Mouse (Mus musculus) neural tube, embryonic 12.5 days (tissue): ENCODE measurements around the gene Prkd3. TPM values are rescaled to one million over a fixed set of nuclear protein-coding genes. Genes with fewer than 3 reads are reported as not detected.

Source experiments
- ATAC-seq: fragments of 200-750 bp; cut with Nextera tagmentation; 2 replicates; pipeline ENCODE4 v1.8.0; 2017; ENCODE audit warnings: low read depth, mild to moderate bottlenecking, moderate TSS enrichment, moderate library complexity; ENCODE audit not compliant: low FRiP score
- H3K27ac ChIP-seq: fragments of 300-500 bp; sonication (generic); 2 replicates; pipeline ENCODE4 v1.5.1; 2016
- H3K27me3 ChIP-seq: fragments of 300-500 bp; sonication (generic); replicated peaks from 2 replicates; pipeline ENCODE4 v1.6.1; 2016; ENCODE audit warnings: mild to moderate bottlenecking
- H3K36me3 ChIP-seq: fragments of 300-500 bp; sonication (generic); 2 replicates; pipeline ENCODE4 v1.6.1; 2016; ENCODE audit warnings: mild to moderate bottlenecking
- H3K4me1 ChIP-seq: fragments of 300-500 bp; sonication (generic); 2 replicates; pipeline ENCODE4 v1.6.1; 2016
- H3K4me2 ChIP-seq: fragments of 300-500 bp; sonication (generic); replicated peaks from 2 replicates; pipeline ENCODE4 v1.6.1; 2016; ENCODE audit warnings: mild to moderate bottlenecking
- H3K4me3 ChIP-seq: fragments of 300-500 bp; sonication (generic); 2 replicates; pipeline ENCODE4 v1.5.1; 2016
- H3K9ac ChIP-seq: fragments of 300-500 bp; sonication (generic); 2 replicates; pipeline ENCODE4 v1.6.1; 2016; ENCODE audit warnings: mild to moderate bottlenecking
- H3K9me3 ChIP-seq: fragments of 300-500 bp; sonication (generic); 2 replicates; pipeline ENCODE4 v1.6.1; 2016; ENCODE audit warnings: mild to moderate bottlenecking
- WGBS: fragments of 180-500 bp; shearing (Covaris S2); methylation state at CpG from one replicate; pipeline ENCODE4 v1.1.7; 2016; 5-methylcytosine and 5-hydroxymethylcytosine counted together
- polyA plus RNA-seq: library from polyadenylated mRNA; unstranded; fragments of >200 nt; fragmentation: Nextera tagmentation; extraction: Ambion mirVana; gene quantifications from 2 replicates; pipeline ENCODE4 v1.2.1, GENCODE M21; 2016

Prkd3 gene
- 35.6 and 36.8 TPM in 2 replicates for polyA plus RNA-seq

- ATAC-seq = peak; percentile 92
- H3K27ac ChIP-seq = peak within 1 kb of the TSS; percentile 76
- peak within 1 kb of the TSS; percentile 78 for H3K4me2 ChIP-seq
- H3K9me3 ChIP-seq = no peaks in the 10 kb centered on the region
- H3K36me3 ChIP-seq = no peaks in the 10 kb centered on the region
- H3K4me1 ChIP-seq = peaks cover 8% of the 10 kb centered on the region
- no peaks in the 10 kb centered on the region for H3K27me3 ChIP-seq
- WGBS = under 1% methylated on average over 65 of the region's 113 CpGs
- H3K9ac ChIP-seq = peak within 1 kb of the TSS; percentile 83
- peak within 1 kb of the TSS; percentile 79 for H3K4me3 ChIP-seq
Measured at GRCm38 (mm10) chr17:79020208-79020983, at the start of gene Prkd3. TSS of gene Prkd3 (minus strand) at chr17:79020816.

GRCm38 (mm10) chr17:79069766-79070480 is 49.3 kb upstream of the Prkd3 start:
- no peak for ATAC-seq
- H3K36me3 ChIP-seq = no peaks in the 10 kb centered on the region
- no peak overlapping the region for H3K4me2 ChIP-seq
- H3K9me3 ChIP-seq = no peaks in the 10 kb centered on the region
- H3K4me1 ChIP-seq = peaks cover 4% of the 10 kb centered on the region; the same call in 1 of the 2 replicates
- H3K27ac ChIP-seq = no peak overlapping the region
- H3K27me3 ChIP-seq = no peaks in the 10 kb centered on the region
- 92% methylated on average over 14 of the region's 14 CpGs for WGBS
- no peak overlapping the region for H3K9ac ChIP-seq
- no peak overlapping the region for H3K4me3 ChIP-seq

DNA sequence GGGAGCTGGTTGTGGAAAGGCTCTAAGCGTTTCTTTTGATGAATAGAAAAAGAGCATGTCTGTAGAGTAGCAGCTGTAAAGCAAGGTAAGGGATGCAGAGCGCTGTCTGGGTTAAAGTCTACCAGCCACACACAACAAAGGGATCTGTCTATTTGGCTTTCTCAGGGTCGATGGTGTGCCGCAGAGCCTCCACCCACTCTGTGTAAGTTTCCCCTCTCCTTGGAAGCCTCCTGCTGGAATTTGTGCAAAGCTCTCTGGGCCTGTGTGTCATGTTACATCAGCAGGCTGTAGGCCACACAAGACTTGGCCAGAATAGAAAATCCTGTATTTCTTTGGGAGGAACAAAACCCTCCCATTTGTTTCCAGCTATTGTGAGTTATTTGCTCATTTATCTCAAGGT is 48.4 kb upstream of the Prkd3 start:
- Histone ChIP-seq H3K27ac (no peak overlapping the region), H3K9me3 (no peaks in the 10 kb centered on the region)
- no peak for ATAC-seq

DNA sequence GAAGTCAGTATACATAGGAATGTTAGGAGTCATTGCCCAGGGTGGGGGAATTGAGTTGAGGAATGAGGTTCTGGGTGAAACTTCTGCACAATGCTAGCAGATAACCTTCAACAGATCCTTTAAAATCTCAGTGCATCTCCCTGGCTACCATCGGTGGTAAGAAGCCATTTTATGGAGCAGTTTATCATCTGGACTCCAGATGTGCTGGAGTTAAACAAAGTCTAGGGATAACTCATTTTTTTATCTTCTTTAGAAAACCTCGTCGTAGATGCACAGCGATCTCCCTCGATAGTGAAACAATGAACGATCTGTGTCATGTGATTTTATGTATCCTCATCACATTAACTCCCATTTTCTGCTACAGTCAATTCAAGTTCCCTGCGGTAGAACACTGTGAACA is 48.0 kb upstream of the Prkd3 start:
- 59% methylated on average over 7 of the region's 7 CpGs for WGBS
- Histone ChIP-seq H3K9ac (no peak overlapping the region), H3K4me3 (no peak overlapping the region), H3K27me3 (no peaks in the 10 kb centered on the region), H3K9me3 (no peaks in the 10 kb centered on the region), H3K4me2 (no peak overlapping the region), H3K27ac (no peak overlapping the region), H3K4me1 (peaks cover 4% of the 10 kb centered on the region; the same call in 1 of the 2 replicates), H3K36me3 (no peaks in the 10 kb centered on the region)
- no peak for ATAC-seq

More for the DNA sequence above, 48.4 kb upstream of the Prkd3 start:
- WGBS = 54% methylated on average over 4 of the region's 4 CpGs
- no peak overlapping the region for H3K4me3 ChIP-seq
- peaks cover 4% of the 10 kb centered on the region; the same call in 1 of the 2 replicates for H3K4me1 ChIP-seq
- no peak overlapping the region for H3K4me2 ChIP-seq
- H3K36me3 ChIP-seq = no peaks in the 10 kb centered on the region
- H3K27me3 ChIP-seq = no peaks in the 10 kb centered on the region
- no peak overlapping the region for H3K9ac ChIP-seq

GRCm38 (mm10) chr17:79064250-79064649 is 43.6 kb upstream of the Prkd3 start:
- Histone ChIP-seq H3K36me3 (no peaks in the 10 kb centered on the region), H3K4me2 (no peak overlapping the region), H3K4me3 (no peak overlapping the region), H3K27ac (no peak overlapping the region), H3K9ac (no peak overlapping the region), H3K4me1 (peaks cover 3% of the 10 kb centered on the region; the same call in 1 of the 2 replicates), H3K27me3 (no peaks in the 10 kb centered on the region), H3K9me3 (no peaks in the 10 kb centered on the region)
- no peak for ATAC-seq
- 83% methylated on average over 1 of the region's 1 CpGs for WGBS

DNA sequence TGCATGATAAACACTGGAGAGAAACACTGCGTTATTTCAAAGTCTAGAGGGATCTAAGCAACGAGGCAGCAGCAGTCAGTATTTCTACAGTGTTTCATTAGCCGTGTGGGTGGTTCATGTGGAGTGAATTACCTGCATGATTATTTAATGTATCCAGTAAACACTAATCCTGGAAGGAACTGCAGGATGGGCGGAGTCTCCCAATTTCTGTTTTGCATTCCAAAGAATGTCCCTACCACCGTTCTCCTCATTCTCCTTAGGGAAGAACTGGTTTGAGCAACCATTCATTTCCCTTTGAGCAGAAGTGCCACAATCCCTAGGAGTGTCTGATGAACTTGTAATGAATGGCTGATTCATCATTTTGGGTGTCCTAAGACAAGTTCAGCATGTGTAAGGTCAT is 39.6 kb upstream of the Prkd3 start:
- Histone ChIP-seq H3K27me3 (no peaks in the 10 kb centered on the region), H3K9ac (no peak overlapping the region), H3K4me2 (no peak overlapping the region), H3K9me3 (no peaks in the 10 kb centered on the region), H3K4me1 (no peaks in the 10 kb centered on the region), H3K27ac (no peak overlapping the region), H3K36me3 (no peaks in the 10 kb centered on the region), H3K4me3 (no peak overlapping the region)
- 80% methylated on average over 5 of the region's 5 CpGs for WGBS
- ATAC-seq = no peak

DNA sequence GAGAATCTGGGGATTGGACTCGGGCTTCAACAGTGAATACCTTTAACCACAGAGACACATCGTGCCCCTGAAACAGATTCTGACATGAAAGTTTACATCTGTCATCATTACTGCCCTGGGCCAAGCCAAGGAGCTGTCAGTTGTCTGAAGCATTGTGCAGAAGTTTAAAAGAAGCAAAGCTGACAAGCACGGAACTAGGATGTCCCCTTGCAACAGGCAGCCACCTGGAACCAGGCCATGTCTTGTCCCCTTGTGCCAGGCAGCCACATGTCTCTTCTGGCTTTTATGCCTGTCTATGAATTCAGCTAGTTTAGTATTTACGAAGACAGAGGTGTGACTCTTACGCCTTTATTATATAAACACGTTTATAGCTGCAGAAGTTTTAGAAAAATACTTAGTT is 37.7 kb upstream of the Prkd3 start:
- no peak overlapping the region for H3K4me3 ChIP-seq
- WGBS = 82% methylated on average over 6 of the region's 6 CpGs
- no peak overlapping the region for H3K9ac ChIP-seq
- H3K9me3 ChIP-seq = no peaks in the 10 kb centered on the region
- H3K27ac ChIP-seq = no peak overlapping the region
- peaks cover 6% of the 10 kb centered on the region for H3K27me3 ChIP-seq
- H3K4me2 ChIP-seq = no peak overlapping the region
- no peaks in the 10 kb centered on the region for H3K36me3 ChIP-seq
- no peaks in the 10 kb centered on the region for H3K4me1 ChIP-seq
- no peak for ATAC-seq

DNA sequence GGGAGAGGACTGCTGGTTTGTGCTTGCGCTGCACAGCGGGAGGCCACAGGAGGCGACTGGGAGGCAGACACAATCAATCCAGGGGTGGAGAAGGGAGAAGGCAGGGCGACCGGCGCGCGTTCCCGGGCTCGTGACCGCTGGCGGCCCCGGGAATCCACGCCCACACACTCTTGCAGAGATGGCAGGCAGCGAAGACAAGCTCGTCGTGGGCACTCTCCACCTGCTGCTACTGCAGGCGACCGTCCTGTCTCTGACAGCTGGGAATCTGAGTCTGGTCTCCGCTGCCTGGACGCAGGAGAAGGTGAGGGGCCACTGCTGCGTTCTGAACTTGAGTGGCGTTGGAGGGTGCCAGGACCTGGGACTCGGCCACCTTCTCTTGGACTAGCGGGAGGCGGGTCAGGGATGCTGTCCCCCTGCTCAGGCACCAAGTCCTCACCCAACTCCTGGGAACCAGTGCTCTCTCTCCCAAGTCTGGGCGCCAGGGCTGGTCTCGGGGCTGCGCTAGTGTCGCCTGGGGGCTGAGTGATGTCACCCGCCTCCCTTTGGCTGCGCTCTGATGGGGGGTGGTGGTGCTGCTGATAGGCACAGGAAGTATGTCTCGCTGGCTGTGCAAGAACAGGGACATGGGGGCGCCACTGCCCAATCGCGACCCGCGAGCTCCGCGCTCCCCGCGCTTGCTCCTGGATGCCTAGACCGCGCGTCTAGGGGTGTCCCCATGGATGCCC is 31.6 kb upstream of the Prkd3 start:
- H3K36me3 ChIP-seq = no peaks in the 10 kb centered on the region
- no peaks in the 10 kb centered on the region for H3K9me3 ChIP-seq
- peak; percentile 93 for ATAC-seq
- H3K27me3 ChIP-seq = peaks cover 9% of the 10 kb centered on the region
- H3K4me2 ChIP-seq = peak overlapping the region; percentile 76
- under 1% methylated on average over 45 of the region's 45 CpGs for WGBS
- H3K4me3 ChIP-seq = peak overlapping the region; percentile 44
- no peaks in the 10 kb centered on the region for H3K4me1 ChIP-seq
- peak overlapping the region; percentile 41 for H3K9ac ChIP-seq
- no peak overlapping the region for H3K27ac ChIP-seq

DNA sequence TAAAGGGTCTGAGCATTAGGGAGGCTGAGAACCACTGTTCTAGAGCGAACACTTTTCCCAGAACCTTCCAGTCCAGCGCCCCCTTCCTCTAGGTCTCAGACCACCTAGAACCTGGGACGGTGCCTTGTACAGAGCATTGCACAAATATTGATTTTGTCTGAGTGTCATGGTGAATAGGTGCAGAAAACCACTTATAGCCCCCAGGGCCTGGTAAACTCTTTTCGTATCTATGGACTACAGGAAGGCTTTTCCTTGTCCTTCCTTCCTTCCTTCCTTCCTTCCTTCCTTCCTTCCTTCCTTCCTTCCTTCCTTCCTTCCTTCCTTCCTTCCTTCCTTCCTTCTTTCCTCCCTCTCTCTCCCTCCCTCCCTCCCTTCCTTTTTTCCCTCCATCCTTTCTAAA is 31.0 kb upstream of the Prkd3 start, which contains the start of gene Qpct:
Gene Qpct, plus strand, starts transcription at position 301 of the 400 bp plus-strand sequence.
- peaks cover 9% of the 10 kb centered on the region for H3K27me3 ChIP-seq
- ATAC-seq = no peak
- no peak within 1 kb of the TSS for H3K27ac ChIP-seq
- no peaks in the 10 kb centered on the region for H3K9me3 ChIP-seq
- peak within 1 kb of the TSS; percentile 44 for H3K4me3 ChIP-seq
- 73% methylated on average over 4 of the region's 4 CpGs for WGBS
- H3K9ac ChIP-seq = peak within 1 kb of the TSS; percentile 41
- H3K4me2 ChIP-seq = peak within 1 kb of the TSS; percentile 76
- H3K36me3 ChIP-seq = no peaks in the 10 kb centered on the region
- H3K4me1 ChIP-seq = no peaks in the 10 kb centered on the region

- Histone ChIP-seq H3K9ac (no peak overlapping the region), H3K27me3 (no peaks in the 10 kb centered on the region), H3K27ac (no peak overlapping the region), H3K4me3 (no peak overlapping the region), H3K9me3 (no peaks in the 10 kb centered on the region), H3K4me1 (no peaks in the 10 kb centered on the region), H3K4me2 (no peak overlapping the region), H3K36me3 (no peaks in the 10 kb centered on the region)
- no peak for ATAC-seq
- WGBS = 84% methylated on average over 2 of the region's 2 CpGs
Measured at GRCm38 (mm10) chr17:79043705-79044104, 23.1 kb upstream of the Prkd3 start.

- ATAC-seq = no peak
Measured at GRCm38 (mm10) chr17:79039660-79040059, 19.0 kb upstream of the Prkd3 start.

DNA sequence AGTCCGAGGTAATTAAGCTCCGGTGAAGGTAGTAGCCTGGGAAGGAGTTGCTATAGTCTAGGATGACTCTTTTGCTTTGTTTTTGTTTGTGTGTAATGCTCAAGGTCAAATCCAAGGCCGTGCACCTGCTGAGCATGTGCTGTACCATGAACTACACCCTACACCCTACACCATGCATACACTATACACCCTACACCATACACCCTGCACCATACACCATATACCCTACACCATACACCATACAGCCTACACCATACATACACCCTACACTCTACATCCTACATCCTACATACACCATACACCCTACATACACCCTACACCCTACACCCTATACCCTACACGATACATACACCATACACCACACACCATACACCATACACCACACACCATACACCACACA is 12.2 kb upstream of the Prkd3 start:
- H3K4me1 ChIP-seq = no peaks in the 10 kb centered on the region
- 89% methylated on average over 4 of the region's 4 CpGs for WGBS
- no peak overlapping the region for H3K27ac ChIP-seq
- no peak for ATAC-seq
- no peak overlapping the region for H3K9ac ChIP-seq
- no peak overlapping the region for H3K4me3 ChIP-seq
- H3K4me2 ChIP-seq = no peak overlapping the region
- H3K27me3 ChIP-seq = no peaks in the 10 kb centered on the region
- no peaks in the 10 kb centered on the region for H3K9me3 ChIP-seq
- H3K36me3 ChIP-seq = no peaks in the 10 kb centered on the region

More at GRCm38 (mm10) chr17:79039660-79040059, 19.0 kb upstream of the Prkd3 start:
- no peak overlapping the region for H3K27ac ChIP-seq
- no peak overlapping the region for H3K9ac ChIP-seq
- no peak overlapping the region for H3K4me3 ChIP-seq
- no peak overlapping the region for H3K4me2 ChIP-seq
- no peaks in the 10 kb centered on the region for H3K9me3 ChIP-seq
- H3K36me3 ChIP-seq = no peaks in the 10 kb centered on the region
- no peaks in the 10 kb centered on the region for H3K4me1 ChIP-seq
- no peaks in the 10 kb centered on the region for H3K27me3 ChIP-seq
